Mouse (Mus musculus): ENCODE measurements around the gene Slc16a14.

Gene Slc16a14

GRCm38 (mm10) chr1:84910177-84910804 is 24.6 kb downstream of the Slc16a14 start:
- no peak for DNase-seq

- DNase-seq = no peak
Observed at GRCm38 (mm10) chr1:84904467-84904866, 30.5 kb downstream of the Slc16a14 start.

GRCm38 (mm10) chr1:84899156-84899555 is 35.8 kb downstream of the Slc16a14 start:
- DNase-seq = no peak

GRCm38 (mm10) chr1:84897364-84897763 is 37.6 kb downstream of the Slc16a14 start:
- DNase-seq = no peak

- no peak for DNase-seq
Observed at GRCm38 (mm10) chr1:84891746-84892145, 43.2 kb downstream of the Slc16a14 start.

- no peak for DNase-seq
Observed at GRCm38 (mm10) chr1:84890503-84890902, 44.4 kb downstream of the Slc16a14 start.

- no peak for DNase-seq
Observed at GRCm38 (mm10) chr1:84890005-84890393, 44.9 kb downstream of the Slc16a14 start.

GRCm38 (mm10) chr1:84889330-84890004 is 45.5 kb downstream of the Slc16a14 start:
- DNase-seq = no peak

- DNase-seq = no peak
Observed at GRCm38 (mm10) chr1:84885921-84886320, 49.0 kb downstream of the Slc16a14 start.

- DNase-seq = peak; percentile 14
Observed at GRCm38 (mm10) chr1:84885174-84885573, 49.8 kb downstream of the Slc16a14 start.

- no peak for DNase-seq
Observed at GRCm38 (mm10) chr1:84883889-84884288, 51.0 kb downstream of the Slc16a14 start.

- DNase-seq = no peak
Observed at GRCm38 (mm10) chr1:84882937-84883336, 52.0 kb downstream of the Slc16a14 start.

- DNase-seq = no peak
Observed at GRCm38 (mm10) chr1:84882066-84882532, 52.8 kb downstream of the Slc16a14 start.

- no peak for DNase-seq
Observed at GRCm38 (mm10) chr1:84881248-84882065, 53.5 kb downstream of the Slc16a14 start.

- DNase-seq = no peak
Observed at GRCm38 (mm10) chr1:84879571-84880120, 55.3 kb downstream of the Slc16a14 start.

- DNase-seq = no peak
Observed at GRCm38 (mm10) chr1:84877590-84877989, 57.3 kb downstream of the Slc16a14 start.

- no peak for DNase-seq
Observed at GRCm38 (mm10) chr1:84872939-84873338, 62.0 kb downstream of the Slc16a14 start.

GRCm38 (mm10) chr1:84872105-84872504 is 62.8 kb downstream of the Slc16a14 start:
- DNase-seq = no peak

- no peak for DNase-seq
Observed at GRCm38 (mm10) chr1:84871131-84871530, 63.8 kb downstream of the Slc16a14 start.

GRCm38 (mm10) chr1:84869498-84869897 is 65.4 kb downstream of the Slc16a14 start:
- DNase-seq = no peak

- no peak for DNase-seq
Observed at GRCm38 (mm10) chr1:84868841-84869240, 66.1 kb downstream of the Slc16a14 start.

- DNase-seq = no peak
Observed at GRCm38 (mm10) chr1:84868311-84868710, 66.6 kb downstream of the Slc16a14 start.

- DNase-seq = no peak
Observed at GRCm38 (mm10) chr1:84866706-84867230, 68.2 kb downstream of the Slc16a14 start.

Measured in lung, postnatal 10 days (tissue).